Mouse (Mus musculus): ENCODE data around the gene Fam193b.

Fam193b gene

GRCm38 (mm10) chr13:55527212-55527611 lies 43.7 kb downstream of the Fam193b start:
- no peak for DNase-seq (ENCODE audit: low spot score)

- DNase-seq (ENCODE audit: low spot score): no peak
Measured at GRCm38 (mm10) chr13:55525733-55526553, 45.0 kb downstream of the Fam193b start.

DNA sequence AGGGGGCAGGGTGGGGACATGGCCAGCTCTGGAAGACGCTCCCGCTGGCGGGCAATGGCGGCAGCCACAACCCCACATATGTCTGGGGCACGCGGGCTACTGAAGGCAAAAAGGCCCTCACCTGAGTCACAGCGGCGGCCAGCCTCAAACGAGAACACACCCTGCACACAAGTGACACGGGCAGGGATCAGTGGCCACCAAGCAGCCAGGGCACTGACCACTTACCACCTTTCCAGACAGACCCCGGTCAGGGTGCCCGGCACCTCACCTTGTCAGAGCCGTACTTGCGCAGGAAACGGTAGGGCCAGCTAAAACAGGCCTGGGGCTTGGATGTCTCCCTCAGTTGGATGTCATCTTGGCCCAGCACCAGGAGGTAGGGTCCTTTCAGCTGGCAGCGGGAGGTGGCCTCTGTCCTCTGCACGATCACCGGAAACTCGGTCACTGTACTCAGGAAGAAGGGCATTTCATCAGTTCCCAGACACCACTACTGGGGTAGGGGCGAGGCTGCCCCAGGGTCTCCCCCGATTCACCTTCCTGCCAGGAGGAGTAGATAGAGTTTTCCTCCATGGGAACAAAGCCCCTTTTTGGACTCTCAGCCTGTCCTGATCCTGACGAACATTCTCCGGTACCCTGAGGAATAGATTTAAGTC lies 46.8 kb downstream of the Fam193b start:
- DNase-seq (ENCODE audit: low spot score): no peak

- DNase-seq (ENCODE audit: low spot score): no peak
Measured at GRCm38 (mm10) chr13:55523278-55523677, 47.6 kb downstream of the Fam193b start.

GRCm38 (mm10) chr13:55522730-55523129 lies 48.2 kb downstream of the Fam193b start:
- no peak for DNase-seq (ENCODE audit: low spot score)

DNA sequence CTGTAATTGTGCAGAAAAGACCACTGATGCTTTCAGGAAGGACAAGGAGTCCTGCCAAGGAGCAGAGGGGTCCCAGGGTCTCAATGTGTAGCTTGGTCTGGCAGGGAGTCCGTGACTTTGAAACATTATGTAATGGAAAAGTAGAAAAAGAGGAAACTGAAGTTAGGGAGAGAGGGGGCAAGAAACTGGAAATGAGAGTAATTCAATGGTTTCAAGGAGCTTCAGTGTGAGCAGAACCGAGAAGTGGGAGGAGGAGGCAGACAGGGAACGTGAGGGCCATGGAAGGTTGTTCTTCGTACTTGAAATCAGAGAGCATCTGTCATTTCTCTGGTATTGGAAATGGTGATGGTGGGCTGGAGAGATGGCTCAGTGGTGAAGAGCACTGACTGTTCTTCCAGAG lies 51.3 kb downstream of the Fam193b start:
- DNase-seq (ENCODE audit: low spot score): no peak

- DNase-seq (ENCODE audit: low spot score): peak; percentile 83
Measured at GRCm38 (mm10) chr13:55516955-55517354, 54.0 kb downstream of the Fam193b start.

GRCm38 (mm10) chr13:55513828-55514227 lies 57.1 kb downstream of the Fam193b start:
- no peak for DNase-seq (ENCODE audit: low spot score)

GRCm38 (mm10) chr13:55513111-55513748 lies 57.7 kb downstream of the Fam193b start, which contains the start of gene Pdlim7:
Pdlim7 (minus strand) TSS chr13:55513676.
- peak; percentile 94 for DNase-seq (ENCODE audit: low spot score)

DNA sequence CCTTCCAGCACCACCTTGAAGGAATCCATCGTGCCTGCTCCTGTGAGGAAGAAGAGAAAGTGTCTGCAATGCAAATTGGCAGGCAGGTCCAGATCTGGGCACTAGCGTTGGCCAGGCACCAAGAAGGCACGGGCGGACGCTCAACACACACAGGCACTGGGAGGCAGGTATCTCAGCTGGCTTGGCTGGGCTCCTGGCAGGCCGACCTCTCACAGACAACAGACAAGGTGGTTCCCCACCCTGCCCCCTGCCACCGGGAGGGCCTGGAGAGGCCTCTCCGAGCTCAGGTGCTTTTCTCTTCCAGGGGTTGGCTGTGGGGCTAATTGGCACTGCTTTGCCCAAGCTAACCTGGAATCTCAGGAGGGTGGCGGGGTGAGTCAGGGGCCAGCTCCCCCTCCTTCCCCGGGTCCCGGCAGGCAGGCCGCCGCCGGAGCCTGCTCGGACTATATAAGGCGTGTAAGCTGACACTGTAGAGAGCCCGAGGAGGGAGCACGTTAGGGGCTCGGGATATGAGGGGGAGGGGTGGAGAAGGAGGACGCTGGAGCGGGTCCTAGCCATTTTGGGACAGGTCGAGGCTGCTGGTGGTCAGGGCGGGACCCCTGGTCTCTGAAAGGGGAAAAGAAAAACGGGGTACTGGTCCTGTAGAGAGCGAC lies 58.4 kb downstream of the Fam193b start:
- peak; percentile 38 for DNase-seq (ENCODE audit: low spot score)

DNA sequence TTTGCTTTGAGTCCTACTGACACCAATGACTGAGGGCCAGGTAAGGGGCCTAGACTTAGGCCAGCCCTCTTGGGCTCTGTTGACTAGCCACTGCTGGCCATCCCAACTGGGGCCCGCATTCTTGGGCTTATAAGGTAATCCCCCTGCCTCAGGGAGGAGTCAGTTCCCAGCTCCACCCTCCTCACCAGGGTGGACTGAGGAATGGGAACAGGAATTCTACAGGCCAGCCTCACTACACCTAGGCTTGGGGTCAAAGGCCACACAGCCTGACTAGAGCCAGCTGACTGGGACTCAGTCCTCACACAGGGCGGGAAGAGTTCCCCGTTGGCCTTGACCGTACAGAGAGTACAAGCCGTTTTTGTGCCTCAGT lies 59.4 kb downstream of the Fam193b start:
- DNase-seq (ENCODE audit: low spot score): no peak

- peak; percentile 62 for DNase-seq (ENCODE audit: low spot score)
Measured at GRCm38 (mm10) chr13:55510668-55511491, 60.0 kb downstream of the Fam193b start.

- no peak for DNase-seq (ENCODE audit: low spot score)
Measured at GRCm38 (mm10) chr13:55510332-55510667, 60.6 kb downstream of the Fam193b start.

DNA sequence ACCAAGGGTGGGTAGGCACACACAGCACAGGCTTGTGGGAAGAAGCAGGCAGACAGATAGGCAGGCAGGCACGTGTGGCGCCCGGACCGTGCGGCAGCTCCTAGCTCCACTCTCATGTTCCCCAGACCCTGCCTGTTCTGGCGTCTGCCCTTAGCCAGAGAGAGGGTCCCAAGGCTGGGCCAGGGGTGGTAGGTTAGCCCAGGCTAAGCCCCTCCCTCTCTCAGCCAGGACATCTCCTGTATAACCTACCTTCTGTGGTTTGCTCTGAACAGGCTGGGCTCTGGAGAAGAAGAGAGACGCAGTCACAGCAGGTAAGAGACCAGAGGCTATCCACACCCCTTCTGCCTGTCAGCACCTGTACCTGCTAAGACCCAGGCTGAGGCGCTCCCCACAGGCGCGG lies 62.4 kb downstream of the Fam193b start:
- DNase-seq (ENCODE audit: low spot score): no peak

DNA sequence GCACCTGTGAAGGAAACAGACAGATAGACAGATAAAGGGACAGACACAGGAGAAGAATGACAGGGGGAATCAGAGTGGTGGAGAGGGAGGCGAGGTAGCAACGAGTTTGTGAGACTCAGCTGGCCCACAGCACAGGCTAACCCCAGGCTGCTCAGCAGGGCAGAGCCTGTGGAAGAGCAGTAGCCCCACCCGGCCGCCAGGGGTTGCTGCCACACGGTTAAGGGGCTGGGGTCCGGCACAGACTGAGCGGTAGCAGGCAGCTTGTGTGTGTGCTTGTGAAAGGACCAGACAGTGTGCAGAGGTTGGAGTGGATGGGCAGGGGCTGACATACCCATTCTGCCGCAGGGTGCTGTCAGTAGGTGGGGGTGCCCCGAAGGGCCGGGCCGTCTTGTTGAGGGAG lies 63.0 kb downstream of the Fam193b start:
- DNase-seq (ENCODE audit: low spot score): no peak

DNA sequence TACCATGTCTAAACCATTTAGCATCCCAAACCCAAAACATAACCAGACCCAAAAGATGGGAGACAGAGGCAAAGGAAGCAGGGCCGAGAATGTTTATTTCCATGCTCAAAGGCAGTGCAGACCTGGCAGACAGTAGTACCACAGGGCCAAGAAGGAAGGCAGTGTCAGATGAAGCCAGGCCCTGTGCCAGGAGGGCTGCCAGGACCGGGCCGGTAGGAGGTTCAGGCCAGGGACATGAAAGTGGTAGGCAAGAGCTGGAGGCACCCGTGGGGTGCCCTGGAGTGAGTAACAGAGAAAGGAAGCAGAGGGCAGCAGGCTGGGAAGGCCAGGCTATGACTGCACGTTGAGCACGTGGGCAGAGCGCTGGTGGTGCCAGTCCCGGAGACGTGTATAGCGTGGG lies 64.2 kb downstream of the Fam193b start:
- DNase-seq (ENCODE audit: low spot score): no peak

- no peak for DNase-seq (ENCODE audit: low spot score)
Measured at GRCm38 (mm10) chr13:55505810-55506209, 65.1 kb downstream of the Fam193b start.

DNA sequence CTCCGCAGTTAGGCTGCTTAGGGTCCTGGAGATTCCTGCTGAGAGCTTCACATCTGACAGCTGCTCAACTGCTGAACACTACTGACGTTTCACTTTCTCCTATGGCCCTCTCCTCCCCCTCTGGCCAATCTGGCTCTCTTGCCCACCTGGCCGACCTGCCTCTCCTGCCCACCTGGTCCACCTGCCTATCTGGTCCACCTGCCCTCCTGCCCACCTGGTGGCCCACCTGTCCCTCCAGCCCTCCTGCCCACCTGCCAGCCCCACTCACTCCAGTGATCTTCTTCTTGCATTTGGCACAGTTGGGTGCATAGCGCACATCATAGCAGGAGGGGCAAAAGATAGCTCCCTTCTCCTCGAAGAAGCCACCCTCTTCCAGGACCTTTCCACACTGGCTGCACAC lies 66.5 kb downstream of the Fam193b start:
- no peak for DNase-seq (ENCODE audit: low spot score)

DNA sequence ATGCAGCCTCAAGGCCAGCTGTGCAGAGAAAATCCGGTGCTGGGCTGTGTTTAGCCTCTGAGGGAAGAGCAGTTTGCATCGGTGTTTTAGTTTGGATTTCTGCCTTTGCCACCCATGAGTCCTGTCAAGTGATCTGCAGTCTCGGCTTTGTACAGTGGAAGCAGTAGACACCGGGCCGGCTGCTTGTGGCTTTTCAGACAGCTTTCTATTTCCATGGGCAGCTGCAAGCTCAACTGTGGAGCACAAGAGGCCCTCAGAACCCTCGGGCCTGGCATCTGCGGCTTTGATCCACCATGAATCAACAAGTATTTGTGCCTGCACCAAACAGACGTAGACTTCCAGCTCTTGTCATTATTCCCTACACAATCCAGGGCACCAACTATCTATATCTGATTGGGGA lies 68.5 kb downstream of the Fam193b start:
- DNase-seq (ENCODE audit: low spot score): no peak

GRCm38 (mm10) chr13:55500575-55500974 lies 70.3 kb downstream of the Fam193b start:
- no peak for DNase-seq (ENCODE audit: low spot score)

- DNase-seq (ENCODE audit: low spot score): no peak
Measured at GRCm38 (mm10) chr13:55498906-55499305, 72.0 kb downstream of the Fam193b start.

DNA sequence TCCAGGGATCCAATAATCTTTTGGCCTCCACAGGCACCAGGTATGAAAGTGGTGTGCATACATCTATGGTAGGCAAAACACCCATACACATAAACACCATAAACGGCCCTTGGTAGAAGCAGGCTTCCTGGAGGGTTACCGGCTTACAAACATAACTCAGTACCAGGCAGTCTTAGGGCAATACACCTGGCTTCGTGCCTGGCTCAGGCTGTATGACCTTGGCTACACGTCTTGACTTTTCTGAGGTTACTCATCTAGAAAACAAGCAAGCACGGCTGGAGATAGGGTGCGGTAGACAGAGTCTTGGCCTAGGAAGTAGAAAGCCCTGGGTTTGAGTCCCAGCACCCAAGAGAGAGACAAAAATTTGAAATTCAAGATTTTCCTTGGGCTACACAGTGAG lies 74.3 kb downstream of the Fam193b start:
- no peak for DNase-seq (ENCODE audit: low spot score)
